Mouse (Mus musculus): ENCODE measurements around the gene Polr2h.

Gene Polr2h

GRCm38 (mm10) chr16:20701729-20702521, 15.5 kb upstream of the Polr2h start:
- no peak for DNase-seq

GRCm38 (mm10) chr16:20702522-20702893, 15.0 kb upstream of the Polr2h start:
- DNase-seq = peak; percentile 82 to 83

DNA sequence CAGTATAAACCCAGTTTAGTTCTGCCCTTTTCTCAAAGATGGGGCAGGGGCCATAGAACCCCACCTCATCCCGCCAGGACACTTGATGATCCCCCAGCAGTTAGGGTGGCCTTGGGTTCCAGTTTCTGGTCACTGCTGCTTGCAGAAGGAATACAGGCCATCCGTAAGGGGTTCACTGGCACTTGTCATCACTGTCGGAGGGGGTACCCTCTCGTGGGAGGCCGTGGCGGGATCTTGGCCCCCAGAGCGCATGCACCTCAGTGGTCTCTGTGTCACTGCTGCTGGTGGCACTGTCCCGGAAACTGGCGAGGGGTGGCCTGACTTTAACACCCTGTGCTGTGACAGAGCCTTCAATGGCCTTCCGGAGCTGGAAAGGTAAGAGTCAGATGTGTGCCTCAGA, 14.4 kb upstream of the Polr2h start:
- no peak for DNase-seq

DNA sequence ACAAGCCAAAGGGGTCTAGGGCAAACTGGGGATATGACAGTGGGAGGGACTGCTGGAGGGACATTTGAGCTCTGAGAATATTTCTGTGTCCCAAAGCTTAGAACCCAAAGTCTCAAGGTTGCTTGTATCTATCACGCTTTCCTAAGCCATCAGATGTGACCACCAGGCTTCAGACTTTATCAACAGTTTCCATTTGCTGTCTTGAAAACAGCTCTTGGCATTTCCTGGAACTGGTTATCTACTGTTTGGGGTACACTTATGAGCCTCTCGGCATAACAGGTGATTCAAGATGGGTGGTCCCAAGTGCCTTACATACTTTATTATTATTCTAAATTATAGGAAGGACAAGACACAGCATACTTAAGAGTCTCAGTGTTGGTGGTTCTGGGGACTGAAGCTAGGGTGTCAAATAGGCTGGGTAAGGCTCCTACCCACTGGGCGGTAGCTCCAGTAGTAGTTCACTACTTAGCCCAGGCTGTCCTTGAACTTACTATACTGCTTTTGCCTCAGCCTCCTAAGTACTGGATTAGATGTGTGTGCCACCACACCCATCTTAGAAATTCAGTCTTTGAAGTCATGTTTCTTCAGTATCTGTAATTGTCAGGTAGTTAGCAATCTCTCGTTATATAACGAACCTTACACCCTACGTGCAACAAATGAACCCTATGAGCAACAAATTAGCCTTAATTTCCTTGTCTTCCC, 13.6 kb upstream of the Polr2h start:
- DNase-seq = no peak

DNA sequence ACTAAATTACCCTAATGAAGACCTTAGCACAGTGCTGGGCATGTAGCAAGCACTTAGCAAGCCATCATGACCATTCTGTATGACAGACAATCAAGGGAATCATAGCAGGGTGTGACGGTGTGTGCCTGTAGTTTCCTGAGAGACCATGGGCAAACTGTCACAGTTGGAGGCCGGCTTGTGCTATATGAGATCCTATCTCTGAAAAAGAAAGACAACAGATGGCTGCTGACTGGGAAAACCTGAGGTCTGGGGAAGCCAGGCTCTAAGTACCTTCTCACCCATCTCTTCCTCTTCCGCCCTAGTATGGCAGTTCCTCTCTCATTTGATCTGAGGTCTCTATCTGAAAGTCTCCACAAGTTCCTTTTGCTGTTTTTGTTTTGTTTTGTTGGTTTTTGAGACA, 11.7 kb upstream of the Polr2h start:
- peak in 1 of 2 experiments; percentile 43 for DNase-seq

GRCm38 (mm10) chr16:20706407-20707055, 10.9 kb upstream of the Polr2h start:
- peak in 1 of 2 experiments; percentile 39 for DNase-seq

DNA sequence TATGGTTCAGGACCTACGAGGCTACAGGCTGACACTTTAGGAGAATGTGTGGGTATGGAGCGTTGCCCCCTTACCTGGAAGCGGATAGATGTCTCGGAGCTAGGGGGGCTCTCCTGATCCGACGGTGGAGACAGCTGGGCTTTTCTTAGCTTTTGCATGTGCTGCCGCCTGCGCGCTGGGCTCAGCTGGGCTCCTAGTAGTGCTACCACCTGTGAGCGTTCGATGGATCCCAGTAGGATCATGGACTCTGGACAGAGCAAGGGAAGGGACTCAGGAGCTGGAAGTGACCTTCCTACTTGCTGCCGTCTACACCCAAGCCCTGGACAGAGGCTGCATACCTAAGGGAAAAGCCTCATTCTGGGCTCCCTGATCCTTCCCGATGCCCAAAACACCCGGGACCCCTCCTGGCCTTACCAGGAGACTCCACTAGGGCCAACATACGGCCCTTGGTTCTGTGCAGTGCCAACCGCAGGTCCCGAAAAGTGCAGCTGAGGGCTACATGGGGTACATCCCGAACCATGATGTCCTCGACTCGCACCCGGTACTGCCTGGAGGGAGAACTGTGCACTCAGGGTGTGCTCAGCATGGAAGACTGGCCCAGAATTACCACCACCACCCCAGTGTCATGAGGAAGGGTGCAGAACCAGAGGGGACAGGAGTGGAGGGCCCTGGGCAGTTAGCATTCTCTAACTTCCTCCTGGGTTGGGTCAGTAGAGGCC, 9.1 kb upstream of the Polr2h start:
- no peak for DNase-seq

DNA sequence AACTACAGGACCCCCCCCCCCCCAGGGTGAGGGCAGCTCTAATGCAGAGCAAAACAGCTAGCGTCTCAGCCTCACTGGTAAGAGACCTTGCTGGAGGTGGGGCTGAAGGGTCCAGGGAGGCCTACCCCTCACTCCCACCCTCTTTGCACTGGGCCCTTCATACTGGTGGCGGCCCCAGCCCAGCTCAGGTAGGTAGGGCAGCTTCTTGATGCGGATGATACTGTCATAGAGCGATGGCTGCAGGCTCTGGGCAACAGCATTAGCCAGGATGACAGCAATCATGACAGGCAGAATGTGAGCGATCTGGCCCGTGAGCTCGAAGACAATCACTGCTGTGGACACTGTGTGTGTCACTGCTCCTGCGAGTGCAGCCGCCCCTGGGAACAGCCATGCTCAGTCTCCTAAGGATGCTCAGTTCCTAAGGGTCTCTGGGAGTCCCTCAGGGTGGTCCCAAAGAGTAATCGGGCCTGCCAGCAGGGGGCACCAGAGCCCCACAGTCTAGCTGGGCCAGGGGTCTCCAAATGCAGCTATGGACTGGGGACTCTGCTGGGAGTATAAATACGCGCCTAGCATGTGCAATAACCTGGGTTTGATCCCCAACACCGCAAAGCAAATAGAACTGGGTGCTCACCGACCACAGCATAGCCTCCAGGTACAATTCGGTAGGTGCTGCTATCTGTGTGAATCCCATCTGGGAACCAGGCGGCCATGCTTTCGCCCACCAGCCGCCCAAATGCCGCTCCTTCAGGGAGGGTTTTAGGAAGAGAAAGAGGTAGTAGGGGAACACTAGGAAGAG, 8.3 kb upstream of the Polr2h start:
- DNase-seq = peak; percentile 82 to 84

GRCm38 (mm10) chr16:20710370-20710769, 7.1 kb upstream of the Polr2h start:
- DNase-seq = no peak

DNA sequence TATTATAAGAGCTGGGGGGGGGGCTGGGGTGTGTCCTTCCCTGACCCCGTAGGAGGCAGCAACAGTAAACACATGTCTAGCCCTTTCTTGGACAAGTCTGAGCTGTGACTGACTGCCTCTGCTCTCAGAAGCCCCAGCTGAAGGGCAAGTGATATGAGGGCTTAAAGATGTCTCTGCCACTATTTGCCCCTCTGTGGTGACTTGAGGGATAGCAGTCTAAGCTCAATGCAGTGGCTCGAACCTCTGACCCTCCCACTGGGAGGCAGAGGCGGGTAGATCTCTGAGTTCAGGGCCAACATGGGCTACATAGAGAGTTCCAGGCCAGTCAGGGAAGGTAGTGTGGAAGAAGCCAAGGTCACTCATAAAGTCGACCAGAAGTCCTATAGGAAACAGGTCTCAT, 6.7 kb upstream of the Polr2h start:
- DNase-seq = peak in 1 of 2 experiments; percentile 50

DNA sequence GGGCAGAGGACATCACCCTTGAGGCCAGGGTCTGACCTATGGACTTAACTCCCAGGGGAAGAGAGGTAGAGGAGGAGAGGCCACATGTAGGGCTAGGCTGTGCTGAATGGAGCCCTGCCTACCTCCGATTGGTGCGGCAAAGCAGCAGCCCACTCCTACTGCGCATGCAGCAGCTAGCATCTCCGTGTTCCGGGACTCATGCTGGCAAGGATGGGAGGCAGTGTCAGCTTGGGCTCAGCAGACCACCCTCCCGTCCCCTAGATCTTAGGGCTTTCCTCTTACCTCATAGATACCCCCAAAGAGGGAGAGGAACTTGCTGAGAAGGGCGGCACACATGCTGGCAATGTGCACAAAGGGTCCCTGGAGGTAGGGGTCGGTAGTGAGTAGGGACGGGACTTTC, 5.3 kb upstream of the Polr2h start:
- no peak for DNase-seq

- peak in 1 of 2 experiments; percentile 21 for DNase-seq
These were observed 4.6 kb upstream of the Polr2h start for GRCm38 (mm10) chr16:20712889-20713288.

DNA sequence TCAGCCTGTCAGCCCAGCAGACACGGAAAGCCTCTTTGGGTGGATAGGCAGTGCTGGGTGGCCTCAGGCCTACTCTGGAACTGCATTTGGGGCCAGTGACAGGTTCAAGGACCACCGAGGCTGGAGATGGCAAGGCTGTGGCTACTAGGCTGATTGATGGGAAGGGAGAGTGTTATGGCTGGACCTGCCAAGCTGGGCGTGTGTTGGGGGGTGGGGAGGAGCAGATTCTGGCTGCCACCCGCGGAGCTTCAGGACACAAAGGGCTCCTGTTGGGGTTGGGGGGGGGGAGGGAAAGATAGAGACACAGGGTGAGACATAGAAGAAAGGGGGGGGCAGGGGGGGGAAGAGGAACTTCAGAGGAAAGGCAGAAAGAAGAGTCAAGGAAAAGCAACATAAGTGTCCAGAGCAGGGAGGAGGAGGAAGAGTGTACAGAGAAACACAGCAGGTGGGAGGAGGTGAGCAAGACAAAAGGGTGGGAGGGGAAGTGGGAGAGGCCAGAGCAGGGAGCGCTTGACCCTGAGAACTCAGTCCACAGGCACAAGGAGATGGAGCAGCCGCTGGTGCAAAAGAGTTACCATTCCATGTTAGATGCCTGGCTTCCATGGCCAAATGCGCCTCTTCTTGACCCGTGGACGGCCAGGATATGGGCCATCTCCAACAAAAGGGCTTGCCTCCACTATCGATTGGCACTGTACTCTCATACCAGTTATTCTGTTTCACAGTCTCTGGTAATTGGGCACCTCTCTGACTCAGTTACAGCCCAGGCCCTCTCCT, 3.0 kb upstream of the Polr2h start:
- peak; percentile 42 to 51 for DNase-seq

GRCm38 (mm10) chr16:20715161-20715560, 2.3 kb upstream of the Polr2h start:
- DNase-seq = no peak

GRCm38 (mm10) chr16:20715566-20715965, 1.9 kb upstream of the Polr2h start:
- no peak for DNase-seq

- peak; percentile 86 to 92 for DNase-seq
These were observed 1.3 kb upstream of the Polr2h start for GRCm38 (mm10) chr16:20715976-20716840.

GRCm38 (mm10) chr16:20716841-20717180, 654 bp upstream of the Polr2h start:
- no peak for DNase-seq

DNA sequence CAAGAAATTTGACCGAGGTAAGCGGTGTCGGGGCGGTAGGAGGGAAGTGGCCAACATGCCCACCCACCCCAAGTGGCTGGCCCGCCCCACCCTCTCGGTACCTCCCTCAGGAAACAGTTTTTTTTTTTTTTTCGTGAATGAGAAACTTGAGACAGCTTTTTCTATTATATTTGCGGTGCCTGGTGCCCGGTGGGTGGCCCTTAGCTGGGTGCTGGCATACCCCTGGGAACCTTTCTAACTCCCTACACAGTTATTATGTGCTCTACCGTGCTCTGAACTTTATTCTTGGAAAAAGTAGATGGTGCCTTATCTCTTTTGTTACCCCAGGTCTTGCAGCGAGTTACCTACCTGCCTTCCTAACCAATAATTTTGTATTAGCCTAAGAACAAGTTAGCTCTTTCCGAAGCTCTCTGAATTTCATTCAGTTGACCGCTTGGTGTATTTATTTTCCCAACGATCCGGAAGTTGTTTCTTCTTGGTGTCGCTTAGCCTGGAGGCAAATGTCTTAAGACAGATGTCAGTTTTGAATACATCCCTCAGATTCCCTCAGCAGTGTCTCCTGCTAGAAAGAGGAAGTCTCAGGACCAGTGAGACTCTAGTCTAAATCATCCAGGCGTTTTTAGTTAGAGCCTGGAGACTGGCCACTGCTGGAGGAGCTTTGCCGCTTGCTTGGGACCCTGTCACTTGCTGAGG, 659 bp downstream of the Polr2h start:
- no peak for DNase-seq

DNA sequence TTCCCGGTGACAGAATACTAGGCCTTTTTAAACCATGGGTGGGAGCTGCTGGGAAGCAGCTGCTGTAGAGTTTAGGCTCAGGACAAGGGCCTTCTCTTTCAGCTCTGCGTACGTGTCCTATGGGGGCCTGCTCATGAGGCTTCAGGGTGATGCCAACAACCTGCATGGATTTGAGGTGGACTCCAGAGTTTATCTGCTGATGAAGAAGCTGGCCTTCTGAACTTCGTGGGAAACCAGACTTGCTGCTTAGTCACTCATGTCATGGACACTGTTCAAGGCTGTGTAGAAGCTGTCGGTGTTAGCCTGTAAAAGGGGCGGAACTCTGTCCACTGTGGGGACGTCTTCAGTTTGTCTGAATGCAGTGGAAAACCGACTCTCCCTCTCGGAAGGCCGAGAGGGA, 4.3 kb downstream of the Polr2h start:
- no peak for DNase-seq

- DNase-seq = no peak
These were observed 5.3 kb downstream of the Polr2h start for GRCm38 (mm10) chr16:20722736-20723135.

Data from cerebellum, postnatal 10 days (tissue).